Mouse (Mus musculus): ENCODE data around the gene Tex50.

DNA sequence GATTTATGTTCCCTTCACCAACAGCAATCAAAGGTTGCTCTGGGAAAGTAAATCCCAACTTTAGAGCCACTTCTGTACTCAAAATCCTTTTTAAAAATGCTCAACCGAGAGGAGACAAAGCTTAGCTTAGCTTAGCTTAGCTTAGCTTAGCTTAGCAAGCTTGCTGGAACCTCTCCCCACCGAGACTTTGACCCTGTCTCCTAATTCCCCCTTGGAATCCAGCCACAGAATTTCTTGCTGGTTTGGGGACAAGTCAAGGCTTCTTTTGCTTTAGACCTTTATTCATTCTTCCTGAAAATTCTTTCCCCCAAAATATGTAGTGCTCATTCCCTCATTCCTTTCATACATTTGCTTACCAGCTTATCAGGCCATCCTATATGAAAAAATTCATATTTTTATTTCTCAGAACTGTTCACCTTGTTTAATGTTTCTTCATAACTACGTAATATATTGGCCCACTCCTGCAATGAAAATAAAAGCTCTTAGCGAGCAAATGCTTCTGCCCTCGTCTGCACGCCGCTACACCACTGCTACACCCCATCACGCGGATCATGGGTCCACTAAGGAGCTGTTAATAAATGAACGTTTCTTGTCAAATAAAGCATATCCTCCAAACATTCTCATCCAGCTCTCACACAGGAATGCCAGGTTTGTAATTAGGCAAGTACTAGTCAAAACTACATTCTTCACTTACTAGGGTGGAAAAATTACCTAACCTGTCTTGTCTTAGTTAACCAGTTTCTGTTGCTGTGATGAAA is 36.3 kb downstream of the Tex50 start:
- TF ChIP-seq CTCF (conservative IDR thresholded peaks at IDR 0.05; ENCODE audit: insufficient read depth, insufficient read length, low read depth, low read length) (no peak), POLR2A (IDR thresholded peaks at IDR 0.05; ENCODE audit: low read depth, low read length) (no peak)

Data from kidney, adult 2 months (tissue).